Mouse (Mus musculus): ENCODE data around the gene Ctla4. TPM values are rescaled to one million over a fixed set of nuclear protein-coding genes. Genes with fewer than 3 reads are reported as not detected.

Gene Ctla4
- polyA plus RNA-seq, 1 experiment = 7.4 TPM

DNA sequence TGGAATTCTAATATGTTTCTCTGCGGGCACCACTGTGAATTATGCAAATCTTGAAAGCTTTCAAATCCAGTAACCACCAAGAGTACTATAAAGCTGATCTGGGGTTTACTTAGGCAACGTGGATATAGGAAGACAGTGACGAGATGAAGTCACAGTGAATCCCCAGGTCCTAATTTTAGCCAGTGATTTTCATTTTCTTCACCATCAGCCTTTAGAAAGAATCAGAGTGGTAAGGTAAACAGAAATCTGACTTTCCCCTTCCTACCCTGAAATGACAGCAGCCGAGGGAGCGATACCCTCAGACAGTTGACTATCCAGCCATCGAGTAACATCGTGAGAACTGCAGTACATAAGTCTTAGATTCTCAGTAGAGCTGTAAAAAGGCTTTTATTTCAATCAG is 16.3 kb downstream of the Ctla4 start:
- no peaks in the 10 kb centered on the region for H3K36me3 ChIP-seq (ENCODE audit: control insufficient read depth, insufficient read depth, low read length)
- H3K4me3 ChIP-seq (ENCODE audit: control insufficient read depth, insufficient read depth, low read length) = no peak overlapping the region
- WGBS = 97% methylated on average over 7 of the region's 7 CpGs
- no peak for DNase-seq
- peaks cover 4% of the 10 kb centered on the region; the same call in 1 of the 2 replicates for H3K4me1 ChIP-seq (replicated peaks; ENCODE audit: control insufficient read depth, insufficient read depth, low read length)
- H3K27me3 ChIP-seq (ENCODE audit: control insufficient read depth, insufficient read depth, low read length) = no peaks in the 10 kb centered on the region
- no peak overlapping the region for H3K27ac ChIP-seq (ENCODE audit: control insufficient read depth, insufficient read depth, low read length)
- TF ChIP-seq CTCF (IDR thresholded peaks at IDR 0.05; ENCODE audit: borderline replicate concordance, control insufficient read depth, extremely low read depth, insufficient read depth, low read length, poor library complexity) (no peak), POLR2A (IDR thresholded peaks at IDR 0.05; ENCODE audit: control insufficient read depth, extremely low read depth, insufficient read depth, low read length, poor library complexity) (no peak)

DNA sequence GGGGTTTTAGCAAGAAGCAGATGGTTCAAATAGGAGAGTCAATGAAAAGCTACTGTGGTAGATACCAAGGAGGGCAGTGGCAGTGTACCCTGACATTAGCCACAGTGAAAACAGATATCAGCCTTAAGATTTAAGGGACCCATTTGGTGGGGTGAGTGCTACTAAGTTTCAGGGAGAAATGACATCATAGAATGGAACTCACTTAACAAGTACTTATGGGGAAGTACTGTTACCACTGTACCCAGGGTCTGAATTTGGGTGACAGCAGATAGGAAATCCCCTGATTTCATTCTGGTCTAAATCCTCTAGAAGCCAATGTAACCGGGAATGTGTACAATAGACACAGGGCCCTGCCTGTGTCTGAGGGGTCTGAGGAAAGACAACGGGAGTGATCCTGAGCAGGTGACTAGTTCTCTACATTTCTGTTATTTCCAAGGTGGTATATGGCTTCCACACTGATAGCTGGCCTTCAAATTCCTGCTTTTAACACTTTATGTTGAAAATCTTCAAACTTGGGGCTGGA is 17.7 kb downstream of the Ctla4 start:
- no peak for TF ChIP-seq POLR2A (IDR thresholded peaks at IDR 0.05; ENCODE audit: control insufficient read depth, extremely low read depth, insufficient read depth, low read length, poor library complexity)
- TF ChIP-seq CTCF (IDR thresholded peaks at IDR 0.05; ENCODE audit: borderline replicate concordance, control insufficient read depth, extremely low read depth, insufficient read depth, low read length, poor library complexity) = no peak
- Histone ChIP-seq H3K36me3 (ENCODE audit: control insufficient read depth, insufficient read depth, low read length) (no peaks in the 10 kb centered on the region), H3K4me1 (replicated peaks; ENCODE audit: control insufficient read depth, insufficient read depth, low read length) (peaks cover 7% of the 10 kb centered on the region), H3K4me3 (ENCODE audit: control insufficient read depth, insufficient read depth, low read length) (no peak overlapping the region), H3K27ac (ENCODE audit: control insufficient read depth, insufficient read depth, low read length) (no peak overlapping the region), H3K27me3 (ENCODE audit: control insufficient read depth, insufficient read depth, low read length) (no peaks in the 10 kb centered on the region)
- no peak for DNase-seq
- WGBS = 95% methylated on average over 2 of the region's 2 CpGs

DNA sequence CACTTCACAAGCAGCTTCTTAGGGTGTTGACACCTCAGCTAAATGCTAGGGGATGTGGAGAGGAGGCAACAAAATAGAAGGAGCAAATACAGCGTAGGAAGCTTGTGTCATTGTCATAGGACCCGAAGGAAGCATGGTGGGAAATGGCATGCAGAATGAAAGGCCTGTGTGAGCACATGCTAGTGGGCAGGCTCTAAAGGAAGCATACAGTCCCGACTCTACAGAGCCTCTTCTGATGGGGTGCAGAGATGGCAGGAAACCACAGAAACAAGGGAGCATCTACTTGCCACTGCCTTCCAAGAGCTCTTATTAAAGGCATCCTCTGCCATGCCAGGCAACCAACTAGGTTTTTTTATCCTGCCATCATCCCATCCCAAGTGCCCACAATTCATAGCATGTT is 20.7 kb downstream of the Ctla4 start:
- H3K4me3 ChIP-seq (ENCODE audit: control insufficient read depth, insufficient read depth, low read length) = no peak overlapping the region
- H3K27ac ChIP-seq (ENCODE audit: control insufficient read depth, insufficient read depth, low read length) = no peak overlapping the region
- peak; percentile 26 for DNase-seq
- no peaks in the 10 kb centered on the region for H3K27me3 ChIP-seq (ENCODE audit: control insufficient read depth, insufficient read depth, low read length)
- 24% methylated on average over 3 of the region's 3 CpGs for WGBS
- no peaks in the 10 kb centered on the region for H3K36me3 ChIP-seq (ENCODE audit: control insufficient read depth, insufficient read depth, low read length)
- H3K4me1 ChIP-seq (replicated peaks; ENCODE audit: control insufficient read depth, insufficient read depth, low read length) = peaks cover 18% of the 10 kb centered on the region
- TF ChIP-seq POLR2A (IDR thresholded peaks at IDR 0.05; ENCODE audit: control insufficient read depth, extremely low read depth, insufficient read depth, low read length, poor library complexity) = no peak
- TF ChIP-seq CTCF (IDR thresholded peaks at IDR 0.05; ENCODE audit: borderline replicate concordance, control insufficient read depth, extremely low read depth, insufficient read depth, low read length, poor library complexity) = no peak

DNA sequence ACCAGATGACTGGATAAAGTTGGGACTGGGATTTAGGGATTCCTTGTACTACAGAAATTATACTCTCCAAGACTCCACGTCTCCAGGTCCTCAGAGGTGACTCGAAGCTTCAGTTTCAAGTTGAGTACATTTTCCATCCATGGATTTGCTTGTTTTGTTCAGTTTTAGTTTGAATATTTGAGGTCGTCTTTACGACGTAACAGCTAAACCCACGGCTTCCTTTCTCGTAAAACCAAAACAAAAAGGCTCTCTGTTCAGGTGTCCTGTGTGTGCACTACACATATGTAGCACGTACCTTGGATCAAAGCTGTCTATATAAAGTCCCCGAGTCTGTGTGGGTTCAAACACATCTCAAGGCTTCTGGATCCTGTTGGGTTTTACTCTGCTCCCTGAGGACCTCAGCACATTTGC is 22.0 kb downstream of the Ctla4 start:
- Histone ChIP-seq H3K27ac (ENCODE audit: control insufficient read depth, insufficient read depth, low read length) (peak overlapping the region; percentile 54; the same call in 1 of the 2 replicates), H3K36me3 (ENCODE audit: control insufficient read depth, insufficient read depth, low read length) (no peaks in the 10 kb centered on the region), H3K27me3 (ENCODE audit: control insufficient read depth, insufficient read depth, low read length) (no peaks in the 10 kb centered on the region), H3K4me1 (replicated peaks; ENCODE audit: control insufficient read depth, insufficient read depth, low read length) (peaks cover 19% of the 10 kb centered on the region), H3K4me3 (ENCODE audit: control insufficient read depth, insufficient read depth, low read length) (peak overlapping the region; percentile 8; the same call in 1 of the 2 replicates)
- peak; percentile 33 for DNase-seq
- WGBS = 16% methylated on average over 9 of the region's 9 CpGs
- no peak for TF ChIP-seq CTCF (IDR thresholded peaks at IDR 0.05; ENCODE audit: borderline replicate concordance, control insufficient read depth, extremely low read depth, insufficient read depth, low read length, poor library complexity)

DNA sequence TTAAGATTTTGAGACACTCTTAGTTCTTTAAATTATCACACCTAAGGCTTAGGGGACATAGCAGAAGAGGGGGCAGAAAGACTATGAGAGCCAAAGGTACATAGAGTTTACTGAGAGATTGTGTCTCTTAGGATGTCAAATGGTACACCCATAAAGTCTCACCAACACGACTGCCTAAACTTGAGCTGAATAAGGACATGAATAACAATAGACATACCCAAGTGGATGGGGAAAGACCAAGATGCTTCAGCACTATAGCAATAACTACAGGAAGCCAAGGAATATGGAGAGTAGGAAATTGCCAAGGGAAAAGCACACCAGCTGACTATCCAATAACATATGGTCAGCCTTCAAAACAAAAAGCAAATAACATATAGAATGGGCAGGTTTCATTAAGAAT is 22.9 kb downstream of the Ctla4 start:
- Histone ChIP-seq H3K4me3 (ENCODE audit: control insufficient read depth, insufficient read depth, low read length) (no peak overlapping the region), H3K27ac (ENCODE audit: control insufficient read depth, insufficient read depth, low read length) (no peak overlapping the region), H3K4me1 (replicated peaks; ENCODE audit: control insufficient read depth, insufficient read depth, low read length) (peaks cover 19% of the 10 kb centered on the region), H3K27me3 (ENCODE audit: control insufficient read depth, insufficient read depth, low read length) (no peaks in the 10 kb centered on the region), H3K36me3 (ENCODE audit: control insufficient read depth, insufficient read depth, low read length) (no peaks in the 10 kb centered on the region)
- WGBS = 64% methylated on average over 1 of the region's 1 CpGs
- no peak for DNase-seq
- no peak for TF ChIP-seq CTCF (IDR thresholded peaks at IDR 0.05; ENCODE audit: borderline replicate concordance, control insufficient read depth, extremely low read depth, insufficient read depth, low read length, poor library complexity)
- TF ChIP-seq POLR2A (IDR thresholded peaks at IDR 0.05; ENCODE audit: control insufficient read depth, extremely low read depth, insufficient read depth, low read length, poor library complexity) = no peak

DNA sequence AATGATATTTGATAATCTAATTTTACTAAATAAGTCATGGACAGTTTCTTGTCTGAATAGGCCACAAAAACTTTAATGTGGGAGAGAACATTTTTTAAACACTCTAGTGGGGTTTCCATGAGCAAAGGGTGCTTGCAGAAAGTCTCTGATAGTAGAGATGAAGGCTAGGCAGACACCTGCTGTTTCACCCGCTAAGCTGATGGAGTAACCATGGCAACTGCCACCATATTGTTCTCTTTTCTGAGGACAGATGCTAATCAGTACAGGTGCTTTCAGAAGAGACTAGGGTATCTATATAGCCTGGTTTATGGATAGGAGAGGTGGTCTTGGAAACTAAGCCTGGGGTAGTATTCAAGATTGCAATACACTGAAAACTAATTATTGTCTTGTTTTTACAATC is 24.0 kb downstream of the Ctla4 start:
- peak; percentile 58 for DNase-seq
- no peak overlapping the region for H3K27ac ChIP-seq (ENCODE audit: control insufficient read depth, insufficient read depth, low read length)
- TF ChIP-seq POLR2A (IDR thresholded peaks at IDR 0.05; ENCODE audit: control insufficient read depth, extremely low read depth, insufficient read depth, low read length, poor library complexity) (no peak), CTCF (IDR thresholded peaks at IDR 0.05; ENCODE audit: borderline replicate concordance, control insufficient read depth, extremely low read depth, insufficient read depth, low read length, poor library complexity) (no peak)
- no peaks in the 10 kb centered on the region for H3K27me3 ChIP-seq (ENCODE audit: control insufficient read depth, insufficient read depth, low read length)
- no peak overlapping the region for H3K4me3 ChIP-seq (ENCODE audit: control insufficient read depth, insufficient read depth, low read length)
- no peaks in the 10 kb centered on the region for H3K36me3 ChIP-seq (ENCODE audit: control insufficient read depth, insufficient read depth, low read length)
- WGBS = 7% methylated on average over 1 of the region's 1 CpGs
- peaks cover 22% of the 10 kb centered on the region for H3K4me1 ChIP-seq (replicated peaks; ENCODE audit: control insufficient read depth, insufficient read depth, low read length)

DNA sequence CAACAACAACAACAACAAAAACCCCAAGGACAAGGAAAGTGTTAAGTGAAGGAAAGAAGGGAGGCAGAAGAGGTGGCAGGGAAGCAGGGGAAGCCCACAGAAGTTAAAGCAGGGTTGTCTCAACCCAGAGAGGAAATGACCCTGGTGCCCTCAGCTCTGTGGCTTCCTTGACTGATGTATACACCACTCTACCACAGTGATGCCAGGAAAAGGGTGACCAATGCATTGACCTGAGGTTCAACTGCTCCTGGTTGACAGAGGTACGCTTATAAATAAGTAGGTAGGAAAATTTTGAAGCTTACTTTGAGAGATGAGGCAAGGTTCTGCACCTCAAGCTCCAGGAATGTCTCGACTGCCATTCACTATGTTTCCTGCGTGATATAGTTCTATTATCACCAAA is 24.8 kb downstream of the Ctla4 start:
- H3K27me3 ChIP-seq (ENCODE audit: control insufficient read depth, insufficient read depth, low read length) = no peaks in the 10 kb centered on the region
- DNase-seq = peak; percentile 31
- TF ChIP-seq POLR2A (IDR thresholded peaks at IDR 0.05; ENCODE audit: control insufficient read depth, extremely low read depth, insufficient read depth, low read length, poor library complexity) = no peak
- no peak for TF ChIP-seq CTCF (IDR thresholded peaks at IDR 0.05; ENCODE audit: borderline replicate concordance, control insufficient read depth, extremely low read depth, insufficient read depth, low read length, poor library complexity)
- H3K36me3 ChIP-seq (ENCODE audit: control insufficient read depth, insufficient read depth, low read length) = no peaks in the 10 kb centered on the region
- H3K4me1 ChIP-seq (replicated peaks; ENCODE audit: control insufficient read depth, insufficient read depth, low read length) = peaks cover 26% of the 10 kb centered on the region
- peak overlapping the region; percentile 13; the same call in 1 of the 2 replicates for H3K27ac ChIP-seq (ENCODE audit: control insufficient read depth, insufficient read depth, low read length)
- no peak overlapping the region for H3K4me3 ChIP-seq (ENCODE audit: control insufficient read depth, insufficient read depth, low read length)
- 42% methylated on average over 3 of the region's 3 CpGs for WGBS

All from thymus, adult 2 months (tissue).